Mouse (Mus musculus): Measurements from ENCODE around the gene Ncapd2.

Gene Ncapd2

DNA sequence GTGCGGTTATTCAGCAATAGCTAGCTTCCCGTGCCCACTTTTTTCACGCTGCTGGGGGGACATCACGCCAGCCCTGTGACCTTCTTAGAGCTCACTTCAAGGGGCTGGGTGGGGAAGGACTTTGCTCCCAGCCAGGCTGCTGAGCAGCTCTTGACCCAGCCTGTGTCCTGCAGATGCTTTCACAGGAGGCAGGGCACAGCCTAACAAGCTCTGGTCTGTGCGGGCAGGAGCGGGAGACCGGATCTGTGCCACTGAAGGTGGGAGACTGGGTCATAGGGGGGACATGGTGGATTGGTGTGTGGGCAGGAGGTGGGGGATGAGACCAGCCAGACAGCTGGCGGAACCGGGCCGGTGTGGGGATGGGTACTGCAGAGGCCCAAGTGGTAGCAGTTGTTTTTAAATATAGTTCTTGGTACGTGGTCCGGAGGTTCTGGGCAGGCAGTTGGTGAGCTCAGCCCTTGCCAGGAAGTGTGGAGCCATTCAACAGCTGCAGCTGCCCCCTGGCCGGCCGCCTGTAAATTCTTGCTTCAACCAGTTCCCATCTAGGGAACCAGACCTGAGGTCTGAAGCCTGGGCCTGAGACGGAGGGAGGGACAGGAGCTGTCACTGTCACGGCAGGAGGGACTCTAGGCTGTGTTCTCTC, 42.5 kb downstream of the Ncapd2 start:
- DNase-seq (ENCODE audit: low spot score in 2 of 2), result no peak

DNA sequence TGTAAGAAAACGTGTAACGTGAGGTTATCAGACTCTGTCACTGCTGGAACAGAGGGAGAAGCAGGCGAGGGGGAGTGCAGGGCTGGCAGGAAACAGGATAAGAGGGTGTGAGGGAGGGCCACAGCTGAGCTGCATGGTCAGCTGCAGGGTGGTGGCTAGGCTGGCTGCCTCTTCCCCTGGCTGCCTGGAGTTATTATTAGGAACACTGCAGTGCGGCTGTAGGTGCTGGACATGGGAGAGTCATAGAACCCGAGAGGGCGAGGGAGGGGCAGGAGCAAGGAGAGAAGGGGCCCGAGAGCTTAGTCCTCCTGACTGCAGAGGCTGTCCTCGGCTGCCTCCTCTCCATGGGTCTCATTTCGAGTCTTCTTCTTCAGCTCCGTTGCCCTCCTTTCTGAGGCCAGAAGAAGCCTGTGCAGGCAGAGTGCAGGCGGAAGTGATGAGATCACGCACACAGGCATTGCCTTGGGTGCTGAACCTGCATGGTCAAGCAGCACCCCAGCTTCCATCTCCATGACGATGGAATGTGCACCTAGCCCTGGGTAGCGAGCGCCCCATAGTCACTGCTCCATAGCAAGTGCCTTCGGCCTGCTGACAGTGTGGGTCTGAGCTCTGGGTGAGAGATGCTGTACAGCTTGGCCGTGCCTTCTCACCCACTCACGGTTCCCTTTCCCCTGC, 43.1 kb downstream of the Ncapd2 start:
- no peak for DNase-seq (ENCODE audit: low spot score in 2 of 2)

- DNase-seq (ENCODE audit: low spot score in 2 of 2), result no peak
These were observed 44.2 kb downstream of the Ncapd2 start for GRCm38 (mm10) chr6:125147329-125147728.

- DNase-seq (ENCODE audit: low spot score in 2 of 2), result no peak
These were observed 44.7 kb downstream of the Ncapd2 start for GRCm38 (mm10) chr6:125146797-125147196.

DNA sequence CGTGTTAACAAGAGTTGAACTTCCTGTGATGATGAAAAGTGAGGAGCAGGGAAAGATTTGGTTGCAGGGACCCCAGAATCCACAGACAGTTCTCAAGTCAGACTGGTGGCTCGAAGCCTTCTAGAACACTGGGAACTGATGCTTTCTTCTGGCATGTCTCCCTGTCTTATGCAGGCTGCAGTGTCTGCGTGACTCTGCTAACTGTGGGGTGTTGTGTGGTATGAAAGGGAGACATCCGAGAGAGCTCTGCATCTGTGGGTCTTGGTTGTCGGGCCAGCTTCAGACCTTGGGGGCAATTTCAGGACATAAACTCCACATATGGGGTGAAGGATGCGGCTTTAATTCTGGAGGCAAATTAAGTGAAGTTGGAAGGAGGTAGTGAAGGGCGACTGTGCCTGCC, 45.4 kb downstream of the Ncapd2 start:
- DNase-seq (ENCODE audit: low spot score in 2 of 2), result no peak

DNA sequence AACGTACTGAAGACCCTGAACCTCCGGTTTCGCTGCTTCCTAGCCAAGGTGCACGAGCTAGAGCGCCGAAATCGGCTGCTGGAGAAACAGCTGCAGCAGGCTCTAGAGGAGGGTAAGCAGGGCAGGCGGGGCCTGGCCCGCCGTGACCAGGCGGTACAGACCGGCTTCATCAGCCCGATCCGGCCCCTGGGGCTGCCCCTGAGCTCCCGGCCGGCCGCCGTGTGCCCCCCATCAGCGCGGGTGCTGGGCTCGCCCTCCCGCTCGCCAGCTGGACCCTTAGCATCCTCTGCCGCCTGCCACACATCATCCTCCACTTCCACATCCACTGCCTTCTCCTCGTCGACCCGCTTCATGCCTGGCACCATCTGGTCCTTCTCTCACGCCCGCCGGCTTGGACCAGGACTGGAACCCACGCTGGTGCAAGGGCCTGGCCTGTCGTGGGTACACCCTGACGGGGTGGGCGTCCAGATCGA, 46.0 kb downstream of the Ncapd2 start:
- DNase-seq (ENCODE audit: low spot score in 2 of 2), result no peak

DNA sequence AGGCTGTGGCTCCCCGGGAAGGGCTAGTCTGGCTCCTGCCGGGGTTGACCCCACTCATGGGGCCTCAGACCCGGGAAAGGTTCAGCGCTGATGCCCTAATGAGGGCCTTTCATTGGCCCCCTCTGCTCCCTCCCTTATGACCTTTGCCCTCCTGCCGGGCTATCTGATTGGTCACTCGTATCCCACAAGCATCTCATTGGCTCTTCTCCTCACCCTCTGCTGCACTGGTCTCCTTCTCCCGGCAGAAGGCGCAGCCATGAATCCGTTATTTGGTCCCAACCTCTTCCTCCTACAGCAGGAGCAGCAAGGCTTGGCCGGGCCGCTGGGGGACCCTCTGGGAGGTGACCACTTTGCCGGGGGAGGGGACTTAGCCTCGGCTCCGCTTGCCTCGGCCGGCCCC, 46.5 kb downstream of the Ncapd2 start, which contains the start of gene Iffo1:
Gene Iffo1, plus strand, starts transcription at position 241 of the 400 bp plus-strand sequence.
- DNase-seq (ENCODE audit: low spot score in 2 of 2), result peak; percentile 71 to 78

- no peak for DNase-seq (ENCODE audit: low spot score in 2 of 2)
These were observed 47.6 kb downstream of the Ncapd2 start for GRCm38 (mm10) chr6:125143904-125144303.

GRCm38 (mm10) chr6:125143128-125143527, 48.4 kb downstream of the Ncapd2 start:
- no peak for DNase-seq (ENCODE audit: low spot score in 2 of 2)

GRCm38 (mm10) chr6:125142436-125142835, 49.1 kb downstream of the Ncapd2 start:
- DNase-seq (ENCODE audit: low spot score in 2 of 2), result no peak

- no peak for DNase-seq (ENCODE audit: low spot score in 2 of 2)
These were observed 51.8 kb downstream of the Ncapd2 start for GRCm38 (mm10) chr6:125139747-125140146.

DNA sequence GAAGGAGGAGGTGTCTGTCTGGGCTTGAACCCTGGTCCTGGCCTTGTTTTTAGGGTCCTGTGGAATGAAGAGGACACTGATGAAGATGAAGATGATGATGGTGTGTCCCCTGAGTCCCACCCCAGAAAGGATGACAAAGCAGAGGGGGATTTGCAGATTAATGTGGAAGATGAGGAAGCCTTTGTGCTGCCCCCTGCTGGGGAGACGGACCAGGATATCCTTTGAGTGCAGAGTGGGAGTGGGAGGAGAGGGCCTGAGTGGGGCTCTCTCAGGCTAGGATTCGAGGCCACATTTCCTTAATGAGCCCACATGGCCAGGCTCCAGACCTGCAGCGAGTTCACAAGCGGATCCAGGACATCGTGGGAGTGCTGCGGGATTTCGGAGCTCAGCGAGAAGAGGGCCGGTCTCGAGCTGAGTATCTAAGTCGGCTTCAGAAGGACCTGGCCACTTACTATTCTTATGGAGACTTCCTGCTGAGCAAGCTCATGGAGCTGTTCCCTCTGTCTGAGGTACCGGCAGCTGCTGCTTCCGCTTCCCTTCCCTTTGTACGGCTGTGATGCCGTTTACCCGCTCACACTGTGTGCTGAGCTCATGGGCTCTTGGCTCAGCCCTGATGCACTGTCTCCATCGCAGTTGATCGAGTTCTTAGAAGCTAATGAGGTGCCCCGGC, 54.4 kb downstream of the Ncapd2 start:
- peak in 1 of 2 experiments; percentile 40 for DNase-seq (ENCODE audit: low spot score in 2 of 2)

- DNase-seq (ENCODE audit: low spot score in 2 of 2), result no peak
These were observed 59.0 kb downstream of the Ncapd2 start for GRCm38 (mm10) chr6:125132470-125132869.

- peak; percentile 75 to 82 for DNase-seq (ENCODE audit: low spot score in 2 of 2)
These were observed 60.0 kb downstream of the Ncapd2 start, which contains the start of gene Nop2 for GRCm38 (mm10) chr6:125131302-125132156. Gene Nop2, plus strand, starts transcription at chr6:125131909.

- no peak for DNase-seq (ENCODE audit: low spot score in 2 of 2)
These were observed 61.6 kb downstream of the Ncapd2 start for GRCm38 (mm10) chr6:125129710-125130402.

DNA sequence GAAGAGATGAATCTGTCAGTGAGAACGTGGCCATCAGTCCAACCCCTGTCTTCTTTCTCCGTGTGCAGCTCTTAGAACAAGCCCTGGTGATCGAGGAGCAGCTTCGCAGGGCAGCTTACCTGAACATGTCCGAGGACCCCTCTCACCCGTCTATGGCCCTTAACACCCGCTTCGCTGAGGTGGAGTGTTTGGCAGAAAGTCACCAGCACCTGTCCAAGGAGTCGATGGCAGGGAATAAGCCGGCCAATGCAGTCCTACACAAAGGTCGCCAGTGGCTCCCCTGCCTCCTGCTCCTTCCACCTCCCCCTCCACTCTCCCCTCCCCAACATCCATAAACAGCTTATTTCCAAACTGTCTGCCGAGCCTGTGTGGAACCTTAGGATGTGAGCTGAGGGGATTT, 62.8 kb downstream of the Ncapd2 start:
- DNase-seq (ENCODE audit: low spot score in 2 of 2), result no peak

DNA sequence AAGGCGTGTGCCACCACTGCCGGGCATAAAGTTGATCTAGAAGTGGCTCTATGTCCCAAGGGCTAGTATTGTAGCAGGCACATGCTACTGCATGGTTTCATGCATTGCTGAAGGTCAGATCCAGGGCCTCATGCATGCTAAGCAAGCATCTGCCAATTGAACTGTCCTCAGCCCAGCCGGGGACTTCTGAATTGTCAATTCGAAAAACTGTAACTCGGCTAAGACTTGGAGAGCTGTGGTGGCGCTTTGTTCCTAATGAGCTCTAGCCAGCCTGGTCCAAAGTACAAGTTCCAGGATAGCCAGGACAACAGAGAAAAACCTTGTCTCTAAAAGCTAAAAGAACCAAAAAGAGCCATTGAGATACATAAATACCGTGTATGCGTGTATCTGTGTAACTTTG, 72.1 kb downstream of the Ncapd2 start:
- no peak for DNase-seq (ENCODE audit: low spot score in 2 of 2)

Measured in spleen, postnatal 14 days (tissue).